Mouse (Mus musculus): ENCODE measurements around the gene Tmem35b.
"Not testable (repeated sequence)": the region's sequence is repeated elsewhere in the genome, so short reads cannot be mapped to it uniquely, and the experiment has no call there.

Tmem35b gene

DNA sequence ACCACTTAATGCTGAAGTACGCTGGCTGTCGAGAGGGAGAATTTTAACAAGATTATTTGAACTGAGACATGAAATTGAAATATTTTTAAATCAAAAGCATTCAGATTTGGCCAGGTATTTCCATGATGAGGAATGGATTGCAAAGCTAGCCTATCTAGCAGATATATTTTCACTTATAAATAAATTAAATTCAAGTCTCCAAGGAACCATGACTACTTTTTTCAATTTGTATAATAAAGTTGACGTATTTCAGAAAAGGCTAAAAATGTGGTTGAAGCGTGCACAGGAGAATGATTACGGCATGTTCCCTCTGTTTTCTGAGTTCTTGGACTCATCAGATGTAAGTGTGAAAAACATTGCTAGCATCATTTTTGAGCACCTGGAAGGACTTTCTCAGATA, at the start of gene Tmem35b:
Tmem35b (plus strand) TSS at position 301 of the 400 bp plus-strand sequence.
- in situ Hi-C loops (cut with MboI; ENCODE audit: low sequenced_read_pairs): no loop called here

DNA sequence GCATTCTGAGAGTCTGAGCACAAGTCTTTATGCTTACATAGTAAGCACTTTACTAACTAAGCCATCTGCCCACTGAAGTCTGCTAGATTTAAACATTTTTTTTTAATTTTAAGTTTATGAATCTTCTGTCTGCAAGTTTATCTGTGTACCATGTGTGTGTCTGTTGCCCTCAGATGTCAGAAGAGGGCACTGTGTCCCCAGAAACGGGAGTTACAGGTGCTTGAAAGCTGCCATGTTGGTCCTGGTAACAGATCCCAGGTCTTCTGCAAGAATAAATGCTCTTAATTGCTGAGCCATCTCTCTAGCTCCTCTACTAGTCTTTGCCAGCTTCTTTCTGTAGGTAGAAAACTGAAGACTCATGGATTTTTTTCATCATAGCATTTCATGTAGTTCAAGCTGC, 48.6 kb upstream of the Tmem35b start:
- in situ Hi-C loops (cut with MboI; ENCODE audit: low sequenced_read_pairs): no loop called here

DNA sequence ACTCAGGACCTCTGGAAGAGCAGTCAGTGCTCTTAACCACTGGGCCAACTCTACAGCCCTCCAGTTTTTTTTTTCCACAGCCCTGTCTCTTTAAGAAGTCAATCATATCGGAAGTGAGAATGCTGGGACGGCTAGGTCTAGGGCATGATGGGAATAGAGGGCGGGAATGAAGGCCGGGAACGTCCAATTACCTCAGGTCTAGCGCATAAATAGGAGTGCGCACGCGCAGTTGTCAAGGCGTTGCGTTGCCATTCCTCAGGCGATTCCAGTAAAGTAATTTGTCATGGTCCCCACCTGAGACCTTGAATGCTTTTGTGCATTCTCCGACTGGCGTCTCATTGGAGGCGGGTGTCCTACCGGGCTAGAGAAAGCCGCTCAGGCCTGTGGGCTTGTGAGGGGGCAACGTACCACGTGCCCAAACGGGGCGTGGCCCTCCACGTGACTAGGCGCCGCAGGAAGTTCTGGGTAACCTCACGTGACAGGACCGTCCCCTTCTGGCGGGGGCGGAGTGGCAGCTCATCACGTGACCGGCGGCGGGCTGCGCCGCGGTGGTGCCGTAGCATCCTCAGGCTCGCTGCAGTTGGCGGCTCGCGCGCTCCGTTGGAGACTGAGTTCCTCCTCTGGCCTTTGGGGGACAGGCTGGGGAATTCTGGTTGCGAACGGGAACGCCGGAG, 46.5 kb upstream of the Tmem35b start, which contains the start of gene Zmym6:
Zmym6 (plus strand) TSS at position 509 of the 674 bp plus-strand sequence.
- in situ Hi-C loops (cut with MboI; ENCODE audit: low sequenced_read_pairs): no loop called here

DNA sequence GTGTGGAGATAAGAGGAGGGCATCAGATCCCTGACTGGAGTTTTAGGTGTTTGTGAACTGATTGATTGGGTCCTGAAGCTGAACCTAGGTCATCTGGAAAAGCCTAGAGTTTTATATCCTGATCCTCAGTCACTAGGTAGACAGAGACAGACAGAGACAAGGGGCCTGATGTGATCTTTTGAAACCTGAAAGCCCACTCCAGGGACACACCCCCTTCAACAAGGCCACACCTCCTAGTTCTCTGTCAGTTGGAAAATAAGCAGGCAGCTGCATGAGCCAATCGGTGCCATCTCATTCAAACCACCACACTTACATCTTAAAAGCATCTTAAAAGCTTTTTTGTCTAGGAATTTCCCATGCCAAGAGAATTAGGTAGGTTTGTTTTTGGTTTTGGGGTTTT, 42.7 kb upstream of the Tmem35b start:
- in situ Hi-C loops (cut with MboI; ENCODE audit: low sequenced_read_pairs): no loop called here

DNA sequence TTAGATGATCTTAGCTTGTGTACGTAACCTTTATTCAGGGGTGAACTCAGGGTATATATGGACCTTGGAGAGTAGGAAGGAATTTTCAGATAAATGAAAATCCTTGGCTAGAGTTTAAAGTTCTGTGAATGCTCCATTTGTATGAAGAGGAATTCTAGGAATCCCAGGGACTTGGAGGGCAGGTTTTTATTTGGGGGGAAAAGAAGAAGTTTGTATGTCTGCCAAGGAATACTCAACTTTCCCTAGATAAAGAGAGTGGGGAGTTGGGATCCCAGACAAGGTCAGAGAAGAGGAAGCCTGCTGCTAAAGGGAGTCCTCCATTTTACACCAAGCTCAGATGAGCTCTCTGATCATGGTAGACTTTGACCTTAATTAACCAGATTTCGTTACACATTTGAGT, 40.4 kb upstream of the Tmem35b start:
- in situ Hi-C loops (cut with MboI; ENCODE audit: low sequenced_read_pairs): no loop called here

DNA sequence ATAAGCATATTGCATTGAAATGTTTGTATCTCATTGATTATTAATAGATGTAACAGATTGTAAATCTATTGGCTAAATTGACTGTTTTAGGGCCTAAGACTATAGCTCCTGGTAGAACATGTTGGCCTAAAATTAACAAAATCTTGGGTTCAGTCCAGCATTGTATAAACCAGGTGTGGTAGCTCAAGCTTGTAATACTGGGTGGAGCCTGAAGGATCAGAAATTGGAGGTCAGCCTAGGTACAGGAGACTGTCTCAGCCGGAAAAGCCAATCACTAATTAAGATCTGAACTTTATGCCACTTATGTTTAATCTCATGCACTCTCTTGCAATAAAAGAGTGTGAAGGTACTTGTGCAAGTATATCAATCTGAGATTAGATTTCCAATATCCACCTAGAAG, 37.7 kb upstream of the Tmem35b start:
- in situ Hi-C loops (cut with MboI; ENCODE audit: low sequenced_read_pairs): no loop called here

DNA sequence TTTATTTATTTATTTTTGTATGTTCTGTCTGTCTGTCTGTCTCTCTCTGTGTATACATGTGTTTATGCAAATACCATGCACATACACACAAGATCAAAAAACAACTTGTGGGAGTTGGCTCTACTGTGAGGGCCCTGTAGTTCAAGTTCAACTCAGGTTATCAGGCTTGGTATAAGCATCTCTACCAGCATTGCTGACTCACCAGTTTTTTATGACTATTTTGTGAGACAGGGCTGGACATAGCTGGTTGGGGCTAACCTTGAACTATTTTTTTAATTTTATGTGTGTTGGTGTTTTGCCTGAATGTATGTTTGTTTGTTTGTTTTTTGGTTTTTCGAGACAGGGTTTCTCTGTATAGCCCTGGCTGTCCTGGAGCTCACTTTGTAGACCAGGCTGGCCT, 32.3 kb upstream of the Tmem35b start:
- in situ Hi-C loops (cut with MboI; ENCODE audit: low sequenced_read_pairs): no loop called here

DNA sequence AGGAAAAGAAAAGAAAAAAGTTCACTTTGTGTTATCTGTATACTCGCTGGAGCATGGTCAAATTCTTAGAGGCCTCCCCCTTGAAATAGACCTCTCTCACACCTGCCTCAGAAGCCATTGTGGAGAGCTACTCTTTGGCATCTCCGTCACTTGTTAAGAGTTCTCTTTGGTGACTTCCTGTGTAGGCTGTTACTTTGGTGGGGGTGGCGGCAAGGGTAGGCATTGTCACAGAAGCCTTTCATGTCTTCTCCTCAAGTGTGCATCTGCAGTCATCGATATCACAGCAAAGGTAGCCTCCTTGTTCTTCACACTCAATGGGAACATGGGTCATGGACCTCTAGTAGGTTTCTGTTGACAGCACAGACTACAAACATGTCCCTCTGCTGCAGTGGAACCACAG, 28.4 kb upstream of the Tmem35b start:
- in situ Hi-C loops (cut with MboI; ENCODE audit: low sequenced_read_pairs): no loop called here

DNA sequence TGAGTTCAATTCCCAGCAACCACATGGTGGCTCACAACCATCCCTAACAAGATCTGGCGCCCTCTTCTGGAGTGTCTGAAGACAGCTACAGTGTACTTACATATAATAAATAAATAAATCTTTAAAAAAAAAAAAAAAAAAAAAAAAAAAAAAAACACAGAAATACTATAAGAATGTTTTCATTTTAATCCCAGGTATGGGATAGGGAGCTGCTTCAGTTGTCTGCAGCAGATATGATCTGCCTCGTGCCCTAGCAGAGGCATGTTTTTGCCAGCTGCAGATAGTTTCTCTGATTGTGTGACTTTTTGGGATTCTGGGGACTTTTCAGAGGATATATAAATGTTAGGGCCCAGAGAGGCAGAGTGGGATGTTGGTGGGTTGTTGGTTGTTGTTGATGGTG, 23.9 kb upstream of the Tmem35b start:
- in situ Hi-C loops (cut with MboI; ENCODE audit: low sequenced_read_pairs): not testable (repeated sequence)

DNA sequence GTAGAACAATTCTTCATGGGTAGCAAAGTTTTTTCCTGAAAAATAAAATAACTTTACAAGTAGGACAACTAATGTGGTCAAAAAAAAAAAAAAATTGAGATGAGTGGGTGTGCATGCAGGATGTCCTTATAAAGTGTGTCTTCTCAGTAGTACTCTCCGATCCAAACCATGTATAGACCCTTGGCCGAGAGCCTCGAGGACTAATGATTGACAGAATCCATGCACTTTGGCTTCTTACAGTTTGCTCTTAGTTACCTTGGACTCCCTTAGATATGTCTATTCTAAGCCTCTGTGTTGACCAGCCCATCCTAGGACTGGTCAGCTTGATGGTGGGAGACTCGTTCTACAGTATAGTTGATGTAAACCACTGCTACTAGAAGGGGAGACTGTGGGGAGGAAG, 15.9 kb upstream of the Tmem35b start:
- in situ Hi-C loops (cut with MboI; ENCODE audit: low sequenced_read_pairs): no loop called here

DNA sequence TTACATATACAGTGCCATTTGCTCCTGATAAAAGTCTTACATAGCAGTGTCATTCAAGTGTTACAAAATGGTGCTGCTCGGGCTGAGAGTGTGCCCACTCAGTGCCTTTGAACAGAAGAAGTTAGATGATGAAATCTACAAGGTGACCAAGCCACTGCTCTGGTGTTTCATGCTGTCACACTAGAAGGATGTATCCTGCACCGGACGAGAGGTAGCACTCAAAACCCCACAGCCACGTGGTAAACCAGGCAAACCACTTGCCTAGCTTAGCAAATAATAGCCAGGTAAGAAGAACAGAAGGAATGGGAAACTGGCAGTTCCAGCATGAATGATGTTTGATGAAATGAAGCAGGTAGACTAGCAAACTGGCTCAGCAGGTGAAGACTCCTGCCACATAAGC, 12.9 kb upstream of the Tmem35b start:
- in situ Hi-C loops (cut with MboI; ENCODE audit: low sequenced_read_pairs): no loop called here

DNA sequence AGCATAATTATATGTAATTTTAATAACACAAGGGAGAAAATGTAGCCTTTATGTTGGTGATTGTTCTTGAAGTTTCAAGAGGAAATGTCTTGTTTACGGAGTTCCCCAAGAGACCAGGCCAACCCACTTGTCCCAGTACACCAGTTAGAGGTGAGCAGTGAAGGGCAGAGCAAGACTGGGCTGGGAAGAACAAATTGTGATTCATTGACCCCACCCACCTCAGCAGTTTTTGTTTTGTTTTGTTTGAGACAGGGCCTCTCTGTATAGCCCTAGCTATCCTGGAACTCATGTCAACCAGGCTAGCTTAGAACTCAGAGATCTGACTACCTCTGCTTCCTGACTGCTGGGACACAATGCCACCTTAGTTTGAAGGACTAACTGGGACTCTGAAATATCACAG, 840 bp downstream of the Tmem35b start:
- in situ Hi-C loops (cut with MboI; ENCODE audit: low sequenced_read_pairs): no loop called here

DNA sequence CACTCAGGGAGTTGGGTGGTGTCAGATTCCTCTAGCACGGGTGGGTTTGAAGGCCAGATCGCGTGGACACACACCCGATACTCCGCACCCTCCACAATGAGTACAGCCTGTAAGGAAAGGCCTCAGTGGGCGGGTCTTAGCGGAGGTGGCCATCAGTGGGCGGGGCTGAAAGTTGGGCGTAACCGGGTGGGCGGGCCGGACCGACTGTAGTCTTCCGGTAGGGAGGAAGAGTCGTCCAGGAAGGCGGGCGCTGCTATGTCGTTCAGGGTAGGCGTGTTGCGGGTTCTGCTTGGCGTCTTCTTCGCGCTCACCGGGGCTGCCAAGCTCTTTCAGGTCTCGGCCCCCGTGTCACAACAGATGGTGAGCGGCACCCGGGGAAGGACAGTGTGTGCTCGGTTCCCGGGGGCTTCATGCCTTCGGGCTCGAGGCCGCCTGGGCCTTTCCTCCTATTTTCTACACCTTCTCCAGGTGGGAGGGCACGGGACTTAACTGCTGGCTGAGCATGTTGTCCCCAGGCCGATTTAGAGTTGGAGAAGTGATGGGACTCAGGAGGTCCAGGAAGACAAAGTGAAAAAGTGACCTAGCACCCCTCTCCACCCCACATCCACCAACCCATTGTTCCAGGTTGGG, 2.5 kb downstream of the Tmem35b start:
- in situ Hi-C loops (cut with MboI; ENCODE audit: low sequenced_read_pairs): no loop called here

DNA sequence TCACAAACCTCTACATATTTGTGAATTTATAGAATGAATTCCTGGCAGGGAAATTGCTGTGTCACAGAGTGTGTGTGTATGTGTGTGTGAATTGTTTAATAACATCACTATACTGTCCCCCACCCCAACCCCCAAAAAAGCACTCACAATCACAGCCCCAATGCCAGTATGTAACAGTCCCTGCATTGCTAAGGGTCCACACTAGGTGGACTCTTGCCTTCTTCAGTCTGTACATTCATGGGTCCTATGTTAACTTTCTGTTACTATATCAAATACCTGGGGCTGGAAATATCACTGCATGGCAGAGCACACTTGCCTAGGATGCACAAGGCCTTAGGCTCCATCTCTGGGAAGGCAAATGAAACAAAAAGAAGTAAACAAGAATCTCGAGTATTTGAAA, 11.2 kb downstream of the Tmem35b start:
- in situ Hi-C loops (cut with MboI; ENCODE audit: low sequenced_read_pairs): no loop called here

DNA sequence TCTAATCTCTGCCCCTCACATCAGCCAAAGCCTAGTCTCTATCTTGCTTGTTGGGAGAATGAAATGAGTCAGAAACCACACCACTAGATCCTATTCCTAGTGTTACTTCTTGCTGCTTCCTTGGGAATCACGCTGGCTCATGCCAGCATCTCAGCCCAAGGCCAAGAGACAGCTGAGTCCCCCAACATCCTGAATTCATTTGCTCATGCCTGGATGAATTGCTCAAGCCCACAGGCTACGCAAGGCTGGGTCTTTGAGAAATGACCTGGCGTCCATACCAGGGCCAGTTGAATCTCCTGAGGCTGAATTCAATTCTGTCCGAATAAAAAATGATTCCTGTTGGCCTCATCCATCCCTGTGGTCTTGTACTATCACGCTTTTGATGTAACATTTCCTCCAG, 14.1 kb downstream of the Tmem35b start:
- in situ Hi-C loops (cut with MboI; ENCODE audit: low sequenced_read_pairs): no loop called here

DNA sequence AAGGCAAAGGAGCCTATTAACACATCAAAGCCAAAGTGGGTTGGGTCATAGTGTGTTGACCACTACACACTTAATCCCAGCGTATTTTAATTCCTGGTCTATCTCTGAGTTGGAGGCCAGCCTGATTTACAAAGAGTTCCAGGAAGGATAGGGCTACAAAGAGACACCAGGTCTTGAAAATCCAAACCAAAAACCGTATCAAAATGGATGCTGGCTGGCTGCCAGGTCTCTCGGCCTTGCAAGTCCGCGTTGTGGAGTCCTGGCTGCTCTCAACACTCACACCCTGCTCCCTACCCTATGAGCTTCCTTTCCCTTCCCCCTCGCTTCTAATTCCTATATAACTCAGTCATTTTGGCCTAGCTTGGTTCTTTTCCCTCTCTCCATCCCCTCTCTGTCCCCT, 15.0 kb downstream of the Tmem35b start:
- in situ Hi-C loops (cut with MboI; ENCODE audit: low sequenced_read_pairs): no loop called here

DNA sequence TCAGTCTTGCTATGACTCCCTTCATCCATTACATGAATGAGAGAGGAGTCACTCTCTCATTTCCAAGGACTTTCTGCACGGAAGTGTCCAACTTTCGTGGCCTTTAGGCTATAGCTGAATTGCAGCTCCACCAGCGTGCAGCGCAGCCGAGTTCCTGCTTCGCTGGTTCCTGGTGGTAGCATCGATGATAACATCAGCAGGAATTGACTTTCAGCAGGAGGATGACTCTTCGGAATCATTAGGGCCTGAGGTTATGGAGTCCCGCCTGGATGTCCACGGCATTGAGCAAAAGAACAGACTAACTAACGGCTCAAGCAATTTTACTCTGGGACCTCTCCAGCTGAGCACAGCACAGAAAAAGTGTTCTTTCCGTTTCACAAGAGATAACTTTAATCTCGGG, 26.5 kb downstream of the Tmem35b start:
- in situ Hi-C loops (cut with MboI; ENCODE audit: low sequenced_read_pairs): no loop called here

DNA sequence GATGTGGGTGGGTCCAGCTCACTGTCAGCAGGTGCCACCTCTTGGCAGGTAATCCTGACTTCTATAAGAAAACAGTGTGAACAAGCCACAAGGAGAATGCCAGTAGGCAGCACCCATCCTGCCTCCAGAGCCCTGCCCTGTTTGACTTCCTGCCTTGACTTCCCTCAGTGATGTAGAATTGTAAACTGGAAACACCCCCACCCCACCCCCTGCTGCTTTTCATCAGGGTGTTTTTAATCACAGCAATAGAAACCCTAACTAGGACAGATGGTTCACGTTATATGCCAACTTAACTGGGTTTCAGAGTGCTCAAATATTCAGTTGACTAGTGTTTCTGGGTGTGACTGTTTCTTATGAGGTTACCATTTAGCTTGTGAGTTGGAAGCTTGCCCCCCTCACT, 29.9 kb downstream of the Tmem35b start:
- in situ Hi-C loops (cut with MboI; ENCODE audit: low sequenced_read_pairs): no loop called here

DNA sequence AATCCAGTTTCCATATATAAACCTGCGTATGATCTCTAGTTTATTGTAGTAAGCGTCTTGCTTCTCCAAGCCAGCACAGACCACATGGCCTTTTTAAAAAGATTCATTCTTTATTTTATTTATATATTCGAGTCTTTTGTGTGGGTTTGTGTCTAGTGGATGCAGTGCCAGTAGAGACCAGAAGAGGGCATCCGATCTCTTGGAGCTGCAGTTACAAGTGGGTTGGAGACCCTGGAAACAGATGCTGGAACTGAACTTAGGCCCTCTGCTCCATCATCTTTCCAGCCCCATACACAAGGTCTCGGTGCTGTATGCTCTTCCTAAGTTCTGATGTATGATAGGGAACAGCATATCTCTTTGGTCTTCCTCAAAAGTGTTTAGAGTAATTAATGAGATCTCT, 32.3 kb downstream of the Tmem35b start:
- in situ Hi-C loops (cut with MboI; ENCODE audit: low sequenced_read_pairs): no loop called here

DNA sequence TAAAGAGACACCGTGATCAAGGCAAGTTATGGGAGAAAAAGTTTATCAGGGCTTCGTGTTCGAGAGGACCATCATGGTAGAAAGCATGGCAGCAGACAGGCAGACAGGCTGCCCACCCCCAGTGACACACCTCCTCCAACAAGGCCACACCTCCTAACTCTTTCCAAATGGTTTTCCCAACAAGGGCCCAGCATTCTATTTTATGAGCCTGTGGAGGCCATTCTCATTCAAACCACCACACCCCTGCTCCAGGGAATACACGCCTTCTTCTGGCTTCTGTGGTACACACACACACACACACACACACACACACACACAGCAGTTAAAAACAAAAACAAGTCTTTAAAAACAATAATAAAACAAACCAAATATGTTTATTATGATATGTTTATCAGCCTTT, 34.3 kb downstream of the Tmem35b start:
- in situ Hi-C loops (cut with MboI; ENCODE audit: low sequenced_read_pairs): no loop called here

DNA sequence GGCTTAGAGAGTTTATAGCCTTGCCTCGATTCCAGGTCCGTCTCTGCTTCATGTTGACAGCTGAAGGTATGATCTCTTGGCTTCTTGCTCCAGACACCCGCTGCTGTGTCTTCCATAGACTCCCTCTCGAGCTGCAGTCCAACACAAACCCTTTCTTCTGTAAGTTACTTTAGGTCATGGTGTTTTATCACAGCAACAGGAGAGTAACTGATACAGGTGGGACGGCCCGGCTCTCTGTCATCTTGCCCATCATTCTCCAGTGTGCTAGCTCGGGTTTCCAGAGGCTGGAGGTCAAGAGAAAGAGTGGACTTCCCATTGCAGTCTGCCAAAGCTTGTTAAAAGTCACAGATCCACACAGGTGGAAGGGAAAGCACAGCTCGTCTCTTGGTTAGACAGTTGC, 40.4 kb downstream of the Tmem35b start:
- in situ Hi-C loops (cut with MboI; ENCODE audit: low sequenced_read_pairs): no loop called here

DNA sequence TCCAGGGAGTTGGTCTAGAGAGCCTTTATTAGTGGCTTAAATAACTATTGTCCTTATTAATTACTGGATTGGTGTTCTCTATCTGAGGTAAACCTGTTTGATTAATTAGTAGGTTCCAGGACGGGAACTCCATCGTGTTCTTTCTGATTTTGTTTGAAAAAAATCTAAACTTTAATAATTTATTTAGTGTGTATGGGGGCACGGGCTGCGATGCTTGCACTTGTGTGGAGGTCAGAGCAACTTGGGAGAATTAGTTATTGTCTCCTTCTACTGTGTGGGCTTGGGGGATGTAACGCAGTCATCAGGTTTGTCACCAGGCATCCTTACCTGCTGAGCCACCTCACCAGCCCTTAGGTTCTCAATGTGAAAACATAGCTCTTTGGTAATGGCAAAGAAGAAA, 43.6 kb downstream of the Tmem35b start:
- in situ Hi-C loops (cut with MboI; ENCODE audit: low sequenced_read_pairs): no loop called here

DNA sequence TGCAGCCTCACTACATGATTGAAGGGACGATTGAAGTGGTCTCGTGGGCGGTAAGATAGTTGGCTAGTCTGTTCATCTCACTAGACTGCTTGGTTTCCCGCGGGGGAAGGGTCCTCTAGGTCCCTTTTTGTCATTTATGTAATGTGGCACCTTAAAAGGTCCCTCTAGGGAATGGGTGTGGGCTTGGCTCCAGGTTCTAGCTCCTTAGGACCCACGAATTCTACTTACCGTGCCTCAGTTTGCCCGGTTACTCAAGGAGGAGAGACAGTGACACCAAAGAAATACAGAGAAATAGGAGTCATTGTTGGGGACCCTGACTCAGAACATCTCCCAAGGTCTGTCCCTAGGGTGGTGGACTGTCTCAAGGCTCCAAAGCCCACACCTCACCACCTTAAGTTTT, 44.2 kb downstream of the Tmem35b start:
- in situ Hi-C loops (cut with MboI; ENCODE audit: low sequenced_read_pairs): no loop called here
